Mouse (Mus musculus) heart, embryonic 15.5 days (tissue): Measurements from ENCODE around the gene Gm13084. TPM values are rescaled to one million over a fixed set of nuclear protein-coding genes. Genes with fewer than 3 reads are reported as not detected.
"Not testable (repeated sequence)": the region's sequence is repeated elsewhere in the genome, so short reads cannot be mapped to it uniquely, and the experiment has no call there.

Experiments used
- ATAC-seq: fragments of 200-750 bp; cut with Nextera tagmentation; replicated peaks from 2 replicates; pipeline ENCODE4 v1.8.0; 2017; ENCODE audit warnings: low read depth, moderate TSS enrichment; ENCODE audit not compliant: insufficient number of reproducible peaks, insufficient read depth, low FRiP score
- H3K27ac ChIP-seq: fragments of 300-500 bp; sonication (generic); 2 replicates; pipeline ENCODE4 v1.5.1; 2015; ENCODE audit warnings: mild to moderate bottlenecking, inconsistent platforms
- H3K27me3 ChIP-seq: fragments of 300-500 bp; sonication (generic); 2 replicates; pipeline ENCODE4 v1.6.1; 2015; ENCODE audit warnings: inconsistent platforms
- H3K36me3 ChIP-seq: fragments of 300-500 bp; sonication (generic); 2 replicates; pipeline ENCODE4 v1.6.1; 2015; ENCODE audit warnings: mild to moderate bottlenecking, inconsistent platforms
- H3K4me1 ChIP-seq: fragments of 300-500 bp; sonication (generic); replicated peaks from 2 replicates; pipeline ENCODE4 v1.6.1; 2015; ENCODE audit warnings: inconsistent platforms
- H3K4me2 ChIP-seq: fragments of 300-500 bp; sonication (generic); 2 replicates; pipeline ENCODE4 v1.6.1; 2015; ENCODE audit warnings: inconsistent platforms, mild to moderate bottlenecking, moderate library complexity
- H3K4me3 ChIP-seq: fragments of 300-500 bp; sonication (generic); 2 replicates; pipeline ENCODE4 v1.5.1; 2015; ENCODE audit warnings: mild to moderate bottlenecking, inconsistent platforms
- H3K9ac ChIP-seq: fragments of 300-500 bp; sonication (generic); 2 replicates; pipeline ENCODE4 v1.6.1; 2015; ENCODE audit warnings: mild to moderate bottlenecking, inconsistent platforms
- H3K9me3 ChIP-seq: fragments of 300-500 bp; sonication (generic); replicated peaks from 2 replicates; pipeline ENCODE4 v1.6.1; 2016; ENCODE audit warnings: inconsistent platforms
- WGBS: fragments of 180-500 bp; shearing (Covaris S2); methylation state at CpG from one replicate; pipeline ENCODE4 v1.1.7; 2015; ENCODE audit warnings: mixed read lengths; 5-methylcytosine and 5-hydroxymethylcytosine counted together
- polyA plus RNA-seq: library from polyadenylated mRNA; unstranded; fragments of >200 nt; fragmentation: Nextera tagmentation; extraction: Ambion mirVana; gene quantifications from 2 replicates; pipeline ENCODE4 v1.2.1, GENCODE M21; 2015

Gm13084 gene
- polyA plus RNA-seq: not detected in 2 replicates

- H3K9ac ChIP-seq: no peak within 1 kb of the TSS
- H3K4me1 ChIP-seq: no peaks in the 10 kb centered on the region
- ATAC-seq: no peak
- H3K27me3 ChIP-seq: no peaks in the 10 kb centered on the region
- no peak within 1 kb of the TSS for H3K4me3 ChIP-seq
- no peak within 1 kb of the TSS for H3K4me2 ChIP-seq
- no peak within 1 kb of the TSS for H3K27ac ChIP-seq
- H3K36me3 ChIP-seq: no peaks in the 10 kb centered on the region
- WGBS: 77% methylated on average over 2 of the region's 2 CpGs
- H3K9me3 ChIP-seq: peaks cover 5% of the 10 kb centered on the region
These were observed at the start of gene Gm13084 for GRCm38 (mm10) chr4:143815993-143816392. TSS of gene Gm13084 (minus strand) at chr4:143816093.

- not testable (repeated sequence) for H3K36me3 ChIP-seq, H3K4me3 ChIP-seq, H3K9me3 ChIP-seq, H3K4me2 ChIP-seq, H3K9ac ChIP-seq, H3K4me1 ChIP-seq, ATAC-seq, H3K27me3 ChIP-seq, H3K27ac ChIP-seq
These were observed 30.3 kb upstream of the Gm13084 start, which contains the start of gene Gm13103 for GRCm38 (mm10) chr4:143846197-143846596. TSS of gene Gm13103 (plus strand) at chr4:143846497.

DNA sequence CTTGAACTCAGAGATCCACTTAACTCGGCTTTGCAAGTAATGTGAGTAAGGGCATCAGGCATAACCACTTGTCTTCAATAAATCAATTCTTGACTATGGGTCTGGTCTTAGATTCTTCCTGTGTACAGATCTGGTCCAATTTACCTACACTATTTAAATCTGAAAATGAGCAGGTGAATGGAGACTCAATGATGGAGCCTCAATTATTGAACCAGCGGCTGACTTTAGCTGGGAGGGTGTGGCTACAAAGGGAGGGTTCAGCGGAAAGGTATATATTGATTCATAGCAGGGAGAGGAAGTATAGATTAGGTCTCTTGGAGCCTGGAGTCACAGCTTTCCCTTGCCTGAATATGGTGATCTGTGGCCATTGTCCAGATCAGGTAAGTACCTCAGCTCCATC, 26.8 kb downstream of the Gm13084 start, which contains the start of gene Gm13023:
Gm13023 (plus strand) TSS at position 301 of the 400 bp plus-strand sequence.
- H3K4me2 ChIP-seq, H3K9ac ChIP-seq, H3K27me3 ChIP-seq, H3K4me3 ChIP-seq, H3K36me3 ChIP-seq, H3K9me3 ChIP-seq, H3K27ac ChIP-seq, ATAC-seq, H3K4me1 ChIP-seq: not testable (repeated sequence)
- whole genome bisulfite sequencing: 71% methylated on average over 3 of the region's 3 CpGs

Other genes with a start within 250 kb of the Gm13084 start
- gene Gm13083, start 201.1 kb downstream of the Gm13084 start, polyA plus RNA-seq: not detected in 2 replicates
- gene Gm13088, start 158.8 kb downstream of the Gm13084 start, polyA plus RNA-seq: not detected in 2 replicates
- gene Gm13089, start 113.4 kb downstream of the Gm13084 start, polyA plus RNA-seq: not detected in 2 replicates
- not detected in 2 replicates for gene Gm13078, start 96.6 kb downstream of the Gm13084 start, polyA plus RNA-seq
- not detected in 2 replicates for gene Gm13023, start 26.7 kb downstream of the Gm13084 start, polyA plus RNA-seq
- gene Gm13103, start 30.4 kb upstream of the Gm13084 start, polyA plus RNA-seq: not detected in 2 replicates
- not detected in 2 replicates for gene Pramef6, start 84.3 kb upstream of the Gm13084 start, polyA plus RNA-seq
- gene Pramef25, start 134.9 kb upstream of the Gm13084 start, polyA plus RNA-seq: not detected in 2 replicates
- gene Gm13101, start 150.9 kb upstream of the Gm13084 start, polyA plus RNA-seq: not detected in 2 replicates
- not detected in 2 replicates for gene Pramef17, start 178.3 kb upstream of the Gm13084 start, polyA plus RNA-seq
- not detected in 2 replicates for gene Pramel4, start 243.0 kb upstream of the Gm13084 start, polyA plus RNA-seq